Mouse (Mus musculus) adrenal gland, adult 18-20 months (tissue): ENCODE results near the gene H2al2b. TPM values are rescaled to one million over a fixed set of nuclear protein-coding genes. Genes with fewer than 3 reads are reported as not detected.
"Not testable (repeated sequence)": the region's sequence is repeated elsewhere in the genome, so short reads cannot be mapped to it uniquely, and the experiment has no call there.

Source experiments
- DNase-seq, 2 experiments: peaks; one replicate each; pipeline ENCODE4 v3.0.0; 2021 to 2022; ENCODE audit warnings: low spot score in 2 of 2
- long read RNA-seq, 2 experiments: library from polyadenylated mRNA; stranded (forward); transcript quantifications; one replicate each; pipeline ENCODE4 v2.0.0; 2021
- total RNA-seq, 2 experiments: library from RNA; stranded (reverse); gene quantifications; 1 replicate in 1 of 2; 2 replicates in 1 of 2; pipeline ENCODE4 v1.2.3; 2021

The H2al2b gene
- not detected for total RNA-seq
- long read RNA-seq, experiment 1, result 0 reads
- long read RNA-seq, experiment 2, result 0 reads

GRCm38 (mm10) chrY:2720574-2720973, at the start of gene H2al2b:
H2al2b (minus strand) TSS chrY:2720674.
- not testable (repeated sequence) for DNase-seq

Other genes with a start within 250 kb of the H2al2b start
- not detected for gene H2al2c, start 121.6 kb downstream of the H2al2b start, total RNA-seq
- gene Sry, start 57.0 kb downstream of the H2al2b start, total RNA-seq, result not detected
- gene Gm4064, start 75.5 kb upstream of the H2al2b start, total RNA-seq, result not detected
- gene Rbmy, start 110.0 kb upstream of the H2al2b start, total RNA-seq, result not detected
- not detected for gene Gm10256, start 110.0 kb upstream of the H2al2b start, total RNA-seq
- not detected for gene Gm10352, start 180.3 kb upstream of the H2al2b start, total RNA-seq
- gene Gm29289, start 211.9 kb upstream of the H2al2b start, total RNA-seq, result not detected